Mouse (Mus musculus): ENCODE measurements at regions not wholly inside any gene's neighbourhood (a gene's known extent, or its start where the extent isn't known, plus 50 kb on each side); places are given as distances from the start of the nearest gene placed in this dataset.

DNA sequence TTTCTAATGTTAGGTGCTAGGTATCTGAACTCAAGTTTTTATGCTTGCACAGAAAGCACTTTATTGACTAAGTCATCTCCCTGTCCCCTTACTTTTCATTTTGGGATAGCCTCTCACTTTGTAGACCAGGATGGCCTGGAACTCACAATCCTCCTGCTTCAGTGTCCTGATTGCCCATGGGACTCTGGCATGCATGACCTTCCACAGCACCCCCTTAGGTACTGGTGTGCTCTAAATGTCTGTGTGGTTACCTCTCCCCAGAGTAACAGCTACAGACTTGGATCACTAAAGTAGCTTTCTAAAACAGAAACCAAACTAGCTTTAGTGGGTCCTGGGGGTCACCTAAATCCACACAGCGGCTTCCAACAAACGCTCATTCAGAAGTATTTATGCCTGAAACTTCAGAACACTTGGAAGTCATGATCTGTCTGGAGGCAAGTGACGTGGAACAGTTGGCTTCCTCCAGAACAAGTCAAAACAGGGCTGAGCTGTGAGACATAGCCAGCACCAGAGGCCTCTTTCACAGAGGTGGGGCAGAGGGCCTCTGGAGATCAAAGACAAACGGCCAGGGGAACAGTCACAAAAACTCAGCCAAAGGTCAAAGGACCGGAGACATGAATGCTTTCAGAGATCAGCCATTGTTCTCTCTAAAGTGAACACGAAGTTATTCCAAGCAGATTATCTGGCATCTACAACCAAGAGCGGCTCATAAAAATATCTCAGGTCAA lies 80.8 kb upstream of the Nebl start:
- no peak for TF ChIP-seq POLR2A (IDR thresholded peaks at IDR 0.05; ENCODE audit: insufficient read depth, low read depth, low read length)
- TF ChIP-seq CTCF (IDR thresholded peaks at IDR 0.05; ENCODE audit: insufficient read depth, low read depth, low read length), result no peak
